Mouse (Mus musculus) brain, embryonic 18.5 days (tissue): ENCODE results near the gene Mlh3.
"Not testable (repeated sequence)": the region's sequence is repeated elsewhere in the genome, so short reads cannot be mapped to it uniquely, and the experiment has no call there.

ENCODE experiments used
- DNase-seq: peaks from one replicate; pipeline ENCODE4 v3.0.0-alpha.2; 2012; ENCODE audit warnings: low read depth, low spot score

Gene Mlh3

GRCm38 (mm10) chr12:85270319-85270718 lies at the start of gene Mlh3:
Mlh3 (minus strand) TSS chr12:85270599.
- DNase-seq, result peak; percentile 75

GRCm38 (mm10) chr12:85308651-85309050 lies 38.3 kb upstream of the Mlh3 start:
- no peak for DNase-seq

GRCm38 (mm10) chr12:85305247-85305892 lies 35.0 kb upstream of the Mlh3 start:
- peak; percentile 63 for DNase-seq

- no peak for DNase-seq
Observed at GRCm38 (mm10) chr12:85304725-85305124, 34.3 kb upstream of the Mlh3 start.

DNA sequence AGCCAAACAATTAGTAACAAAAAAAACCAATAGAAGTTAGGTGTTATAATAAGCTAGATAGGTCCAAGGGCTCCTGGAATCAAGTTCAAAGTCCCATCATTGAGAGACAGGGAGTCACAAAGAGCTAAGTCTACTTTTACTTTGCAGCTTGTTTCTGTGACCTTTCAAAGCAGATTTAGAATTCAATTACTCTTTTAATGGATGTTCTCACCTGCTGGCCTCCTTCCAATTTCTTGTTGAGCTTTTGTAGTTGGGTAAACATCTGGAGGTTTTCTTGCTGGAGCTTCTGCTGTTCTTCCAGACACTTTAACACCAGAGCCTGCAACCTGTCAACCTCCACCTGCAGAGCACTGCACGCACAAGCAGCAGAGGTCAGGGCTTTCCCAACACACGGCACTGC lies 32.9 kb upstream of the Mlh3 start:
- DNase-seq, result no peak

DNA sequence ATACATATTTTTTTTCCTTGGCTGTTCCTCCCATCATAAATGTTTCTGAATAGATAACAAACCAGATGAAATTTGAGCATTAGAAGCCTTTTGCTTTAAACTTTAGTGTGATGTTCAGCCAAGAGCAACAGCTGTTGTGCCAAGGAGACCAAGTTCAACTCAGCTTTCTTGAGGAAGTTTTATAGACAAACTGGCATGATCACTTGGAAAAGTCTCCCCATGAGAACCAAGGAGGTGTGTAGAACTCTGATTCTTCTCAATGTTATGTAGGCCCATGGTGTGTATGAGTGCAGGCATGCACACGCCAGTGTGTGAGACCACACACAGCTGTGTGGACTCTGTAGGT lies 28.4 kb upstream of the Mlh3 start:
- DNase-seq, result no peak

DNA sequence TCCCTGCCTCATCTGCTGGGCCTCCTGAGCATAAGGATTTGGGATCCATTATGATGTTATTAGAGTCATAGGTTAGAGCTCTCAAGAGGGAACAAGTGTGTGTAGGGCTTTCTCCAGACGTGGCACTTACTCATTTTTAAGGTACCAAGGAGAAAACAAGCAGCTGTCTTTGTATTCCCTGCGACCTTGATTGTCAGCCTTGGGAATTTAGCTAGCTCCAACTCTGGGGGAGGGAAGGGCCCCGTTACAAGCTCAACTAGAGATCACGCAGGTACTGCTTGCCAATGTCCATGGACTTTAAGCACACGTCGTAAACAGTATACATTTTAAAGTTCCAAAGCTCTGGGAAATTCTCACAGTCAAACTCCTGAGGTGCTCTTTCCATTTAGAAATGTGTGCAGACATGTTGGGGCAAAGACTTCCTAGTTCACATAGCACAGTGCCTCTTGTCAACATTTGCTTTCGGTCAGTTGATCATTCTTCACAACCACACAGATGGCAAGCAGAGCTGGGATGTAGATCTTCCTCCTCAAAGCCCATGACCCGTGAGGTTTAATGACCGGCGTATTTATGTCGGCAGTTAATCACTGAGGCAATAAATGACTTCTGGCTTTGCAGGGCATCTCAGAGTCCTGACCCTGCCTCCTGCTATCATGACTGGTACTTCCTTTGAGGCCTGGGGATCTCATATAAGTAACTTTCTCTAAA lies 27.9 kb upstream of the Mlh3 start:
- DNase-seq, result no peak

- no peak for DNase-seq
Observed at GRCm38 (mm10) chr12:85297345-85297997, 27.1 kb upstream of the Mlh3 start.

GRCm38 (mm10) chr12:85296915-85297314 lies 26.5 kb upstream of the Mlh3 start:
- no peak for DNase-seq

DNA sequence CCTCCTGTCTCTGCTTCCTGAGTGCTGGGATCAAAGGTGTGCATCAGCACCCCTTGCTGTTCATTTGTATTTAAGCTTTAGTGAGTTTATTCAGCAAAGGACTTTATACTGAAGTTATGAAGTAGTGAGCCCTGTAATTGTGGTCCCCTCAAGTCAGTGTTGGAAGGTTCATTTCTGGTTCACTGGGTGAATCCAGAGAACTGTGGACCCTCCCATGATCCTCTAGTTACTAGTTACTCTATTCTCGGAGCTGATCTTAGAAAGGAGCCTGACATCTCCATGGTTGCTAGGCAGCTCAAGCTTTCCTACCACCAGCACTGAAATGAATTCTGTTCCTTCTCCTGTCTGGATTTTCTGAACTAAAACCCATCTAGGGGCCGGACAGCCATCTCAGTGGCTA lies 25.1 kb upstream of the Mlh3 start:
- no peak for DNase-seq

DNA sequence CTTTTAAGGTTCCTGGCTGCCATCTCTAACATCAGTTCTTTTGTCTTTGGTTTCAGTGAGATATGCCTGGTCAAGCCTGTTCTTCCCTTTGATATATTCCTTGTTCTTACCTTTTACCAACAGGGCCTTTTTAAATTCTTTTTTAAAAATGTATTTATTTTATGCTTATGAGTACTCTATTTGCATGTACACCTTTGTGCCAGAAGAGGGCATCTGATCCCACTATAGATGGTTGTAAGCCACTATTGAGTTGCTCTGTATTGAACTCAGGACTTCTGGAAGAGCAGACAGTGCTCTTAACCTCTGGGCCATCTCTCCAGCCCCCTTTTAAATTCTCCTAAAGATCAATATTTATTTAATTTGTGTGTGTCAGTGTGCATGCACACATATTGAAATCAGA lies 22.5 kb upstream of the Mlh3 start:
- DNase-seq, result no peak

DNA sequence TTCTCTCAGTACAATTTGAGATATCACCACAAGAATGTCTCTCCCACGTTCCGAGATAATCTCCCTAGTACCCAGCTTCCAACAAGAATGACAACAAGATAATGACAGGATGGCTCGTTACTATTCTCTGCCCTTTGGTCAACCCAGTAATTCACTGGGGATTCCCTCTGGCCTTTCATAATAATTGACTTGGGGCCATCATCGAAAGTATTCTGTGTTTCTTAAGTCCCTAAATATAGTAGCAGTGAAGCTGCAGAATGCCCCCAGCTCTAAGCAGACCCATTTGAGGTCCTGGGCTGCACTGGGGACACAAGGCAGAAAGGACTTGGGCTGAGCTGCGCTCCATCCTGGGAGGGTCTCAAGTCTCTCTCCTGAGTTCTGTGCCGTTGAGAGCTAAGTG lies 21.9 kb upstream of the Mlh3 start:
- no peak for DNase-seq

GRCm38 (mm10) chr12:85291541-85291940 lies 21.1 kb upstream of the Mlh3 start:
- no peak for DNase-seq

DNA sequence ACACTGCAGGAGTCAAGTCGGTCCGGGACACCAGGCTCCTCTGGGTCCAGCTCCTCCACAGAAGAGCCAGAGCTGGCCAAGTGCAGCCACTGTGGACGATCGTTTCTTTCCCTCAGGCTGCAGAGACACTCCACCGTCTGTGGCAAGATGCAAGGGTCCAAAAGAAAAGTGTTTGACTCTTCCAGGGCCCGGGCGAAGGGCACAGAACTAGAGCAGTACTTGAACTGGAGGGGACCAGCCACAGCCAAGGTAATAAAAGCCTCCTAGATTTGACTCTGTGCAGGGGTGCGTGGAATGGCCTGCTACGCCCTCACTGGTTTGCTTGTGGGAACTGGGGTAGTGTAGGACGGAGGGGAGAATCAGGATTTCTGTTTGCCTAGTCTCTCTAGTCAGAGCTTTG lies 20.2 kb upstream of the Mlh3 start:
- no peak for DNase-seq

GRCm38 (mm10) chr12:85289157-85290000 lies 19.0 kb upstream of the Mlh3 start:
- DNase-seq, result no peak

DNA sequence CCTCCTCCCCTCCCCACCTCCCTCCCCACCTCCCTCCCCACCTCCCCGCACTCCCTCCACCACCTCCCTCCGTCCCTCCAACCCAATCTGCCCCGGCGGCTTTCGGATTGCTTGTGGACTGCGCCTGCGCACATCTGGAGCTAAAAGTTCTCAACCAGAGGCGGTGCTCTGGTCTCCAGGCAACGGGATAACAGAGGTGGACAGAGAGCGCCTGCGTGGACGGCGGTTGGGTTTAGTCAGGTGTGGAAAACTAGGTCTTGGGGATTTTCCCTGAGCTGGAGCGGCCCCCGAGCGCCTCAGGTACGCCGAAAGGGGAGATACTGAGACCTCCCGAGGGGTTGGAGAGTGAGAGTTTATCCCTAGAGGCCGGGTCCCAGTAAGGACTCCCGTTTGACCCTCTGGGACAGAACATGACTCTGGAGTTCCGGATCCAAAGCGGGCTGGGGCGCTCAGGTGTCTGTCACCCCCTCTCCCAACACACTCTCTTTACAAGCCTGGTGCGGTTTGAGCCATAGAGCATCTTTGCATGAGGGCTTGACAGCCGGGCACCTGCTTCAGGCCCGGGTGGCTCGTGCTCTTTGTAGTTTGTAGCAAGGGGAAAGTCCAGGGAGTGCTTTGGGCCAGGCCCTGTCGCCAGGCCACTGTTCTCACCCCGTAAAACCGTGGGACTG lies 18.2 kb upstream of the Mlh3 start, which contains the start of gene Zc2hc1c:
Zc2hc1c (plus strand) TSS at position 106 of the 671 bp plus-strand sequence.
- peak; percentile 51 for DNase-seq

GRCm38 (mm10) chr12:85287809-85288485 lies 17.5 kb upstream of the Mlh3 start, which contains the start of gene Acyp1:
Acyp1 (minus strand) TSS chr12:85288438.
- no peak for DNase-seq

DNA sequence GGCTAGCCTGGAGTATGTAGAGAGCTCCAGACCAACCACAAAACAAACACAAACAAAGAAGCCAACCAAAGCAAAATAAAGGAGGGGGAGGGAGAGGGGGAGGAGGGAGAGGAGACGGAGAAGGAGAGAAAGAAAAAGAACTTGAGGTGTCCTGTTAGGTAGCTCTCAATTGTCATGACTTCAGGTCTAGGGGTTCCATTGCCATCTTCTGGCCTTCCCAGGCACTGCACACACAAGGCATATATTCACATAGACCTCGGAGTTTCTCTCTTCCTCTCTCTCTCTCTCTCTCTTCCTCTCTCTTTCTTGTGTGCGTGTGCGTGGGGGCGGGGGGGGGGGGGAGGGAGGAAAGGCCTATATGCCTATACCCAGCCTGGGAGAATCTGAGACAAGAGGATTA lies 16.5 kb upstream of the Mlh3 start:
- DNase-seq, result no peak

DNA sequence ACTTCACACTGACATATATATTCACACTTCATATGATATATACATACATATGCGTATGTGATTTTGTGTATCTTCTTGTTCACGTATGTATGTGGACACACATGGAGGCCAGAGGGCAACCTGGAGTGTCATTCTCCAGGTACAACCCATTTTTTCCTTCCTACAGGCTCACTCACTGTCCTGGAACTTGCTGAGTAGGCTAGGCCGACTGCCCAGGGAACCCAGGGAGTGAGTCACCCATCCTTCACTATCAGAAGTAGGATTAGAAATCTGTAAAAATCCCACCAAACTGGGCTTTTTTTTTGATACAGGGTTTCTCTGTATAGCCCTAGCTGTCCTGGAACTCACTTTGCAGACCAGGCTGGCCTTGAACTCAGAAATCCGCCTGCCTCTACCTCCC lies 14.6 kb upstream of the Mlh3 start:
- DNase-seq, result no peak

DNA sequence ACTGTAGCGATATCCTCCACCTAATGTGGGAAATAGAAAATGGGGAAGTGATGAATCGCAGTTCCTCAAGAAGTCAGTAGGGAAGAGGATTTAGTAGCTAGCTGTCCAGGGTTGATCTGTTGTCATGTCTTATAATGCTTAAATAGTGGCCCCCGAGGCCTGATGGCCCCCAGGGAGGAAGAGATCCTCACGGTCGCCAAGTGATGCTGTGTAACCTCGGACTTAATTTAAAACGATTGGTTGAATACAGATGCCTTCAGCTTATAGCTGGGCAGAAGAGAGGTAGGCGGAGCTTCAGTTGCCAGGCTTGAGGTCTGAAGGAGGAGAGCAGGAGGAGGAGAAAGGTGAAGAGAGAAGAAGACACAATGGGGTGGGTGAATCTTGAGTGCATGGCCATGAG lies 13.9 kb upstream of the Mlh3 start:
- DNase-seq, result no peak

DNA sequence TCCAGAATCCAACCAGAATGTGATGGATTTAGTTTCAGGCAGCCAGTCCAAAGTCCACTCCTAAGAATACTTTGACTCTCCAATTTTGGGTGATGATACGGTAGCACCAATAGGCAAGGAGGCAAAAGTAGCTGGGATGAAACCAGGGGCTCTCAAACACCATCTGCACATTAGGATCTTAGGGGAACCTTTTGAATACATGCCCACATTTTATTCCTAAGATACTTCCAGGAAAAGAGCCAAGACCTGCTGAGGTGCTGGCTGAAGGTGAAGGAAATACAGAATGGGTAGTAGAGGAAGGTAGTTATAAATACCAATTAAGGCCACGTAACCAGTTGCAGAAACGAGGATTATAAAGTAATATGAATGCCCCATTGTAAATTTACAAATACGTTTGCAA lies 11.4 kb upstream of the Mlh3 start:
- not testable (repeated sequence) for DNase-seq
